Mouse (Mus musculus): ENCODE measurements around the gene Ggnbp2. TPM values are rescaled to one million over a fixed set of nuclear protein-coding genes. Genes with fewer than 3 reads are reported as not detected.

The Ggnbp2 gene
- polyA plus RNA-seq, 1 experiment, result 48.6 TPM

- Histone ChIP-seq H3K27ac (ENCODE audit: insufficient read depth, low read depth, low read length) (no peak overlapping the region), H3K4me1 (ENCODE audit: control insufficient read depth, insufficient read depth, low read length) (peaks cover 3% of the 10 kb centered on the region; the same call in 1 of the 2 replicates), H3K4me3 (ENCODE audit: insufficient read depth, low read depth, low read length) (no peak overlapping the region), H3K27me3 (replicated peaks; ENCODE audit: control insufficient read depth, insufficient read depth, low read length) (no peaks in the 10 kb centered on the region), H3K36me3 (ENCODE audit: control insufficient read depth, insufficient read depth, low read length) (peaks cover 2% of the 10 kb centered on the region; the same call in 1 of the 2 replicates)
- TF ChIP-seq CTCF (conservative IDR thresholded peaks at IDR 0.05; ENCODE audit: insufficient read depth, insufficient read length, low read depth, low read length) (no peak), POLR2A (IDR thresholded peaks at IDR 0.05; ENCODE audit: low read depth, low read length) (no peak)
- WGBS, result 86% methylated on average over 5 of the region's 5 CpGs
- DNase-seq, result no peak
Observed at GRCm38 (mm10) chr11:84914673-84915072, 44.1 kb upstream of the Ggnbp2 start.

DNA sequence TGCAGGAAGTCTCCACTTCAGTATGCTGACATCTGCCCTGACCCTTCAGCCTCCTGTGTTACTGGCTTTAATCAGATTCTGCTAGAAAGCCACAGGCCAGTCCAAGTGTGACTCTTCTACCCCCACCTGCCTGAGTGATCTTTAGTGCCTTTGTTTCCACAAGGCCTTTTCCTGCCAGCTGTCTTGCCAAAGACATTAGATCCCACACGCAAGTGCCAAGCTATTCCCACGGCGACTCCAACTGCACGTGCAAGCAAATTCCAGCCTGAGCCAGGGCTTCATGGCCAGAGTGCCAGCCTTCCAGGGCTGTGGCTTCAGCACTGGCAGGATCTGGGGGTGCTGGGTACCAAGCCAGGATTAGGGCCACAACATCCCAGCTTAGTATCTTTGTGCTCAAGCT lies 39.8 kb upstream of the Ggnbp2 start:
- no peak for DNase-seq
- Histone ChIP-seq H3K36me3 (ENCODE audit: control insufficient read depth, insufficient read depth, low read length) (peaks cover 7% of the 10 kb centered on the region; the same call in 1 of the 2 replicates), H3K27ac (ENCODE audit: insufficient read depth, low read depth, low read length) (no peak overlapping the region), H3K4me1 (ENCODE audit: control insufficient read depth, insufficient read depth, low read length) (no peaks in the 10 kb centered on the region), H3K27me3 (replicated peaks; ENCODE audit: control insufficient read depth, insufficient read depth, low read length) (no peaks in the 10 kb centered on the region), H3K4me3 (ENCODE audit: insufficient read depth, low read depth, low read length) (no peak overlapping the region)
- TF ChIP-seq CTCF (conservative IDR thresholded peaks at IDR 0.05; ENCODE audit: insufficient read depth, insufficient read length, low read depth, low read length), result no peak
- no peak for TF ChIP-seq POLR2A (IDR thresholded peaks at IDR 0.05; ENCODE audit: low read depth, low read length)
- 52% methylated on average over 4 of the region's 4 CpGs for WGBS

GRCm38 (mm10) chr11:84908480-84908879 lies 37.9 kb upstream of the Ggnbp2 start:
- Histone ChIP-seq H3K27me3 (replicated peaks; ENCODE audit: control insufficient read depth, insufficient read depth, low read length) (no peaks in the 10 kb centered on the region), H3K36me3 (ENCODE audit: control insufficient read depth, insufficient read depth, low read length) (peaks cover 8% of the 10 kb centered on the region), H3K4me1 (ENCODE audit: control insufficient read depth, insufficient read depth, low read length) (no peaks in the 10 kb centered on the region), H3K4me3 (ENCODE audit: insufficient read depth, low read depth, low read length) (no peak overlapping the region), H3K27ac (ENCODE audit: insufficient read depth, low read depth, low read length) (no peak overlapping the region)
- TF ChIP-seq CTCF (conservative IDR thresholded peaks at IDR 0.05; ENCODE audit: insufficient read depth, insufficient read length, low read depth, low read length) (no peak), POLR2A (IDR thresholded peaks at IDR 0.05; ENCODE audit: low read depth, low read length) (no peak)
- WGBS, result 93% methylated on average over 6 of the region's 6 CpGs
- no peak for DNase-seq

- H3K27me3 ChIP-seq (replicated peaks; ENCODE audit: control insufficient read depth, insufficient read depth, low read length), result no peaks in the 10 kb centered on the region
- WGBS, result 71% methylated on average over 3 of the region's 3 CpGs
- H3K4me1 ChIP-seq (ENCODE audit: control insufficient read depth, insufficient read depth, low read length), result no peaks in the 10 kb centered on the region
- peaks cover 10% of the 10 kb centered on the region for H3K36me3 ChIP-seq (ENCODE audit: control insufficient read depth, insufficient read depth, low read length)
- no peak for DNase-seq
- TF ChIP-seq CTCF (conservative IDR thresholded peaks at IDR 0.05; ENCODE audit: insufficient read depth, insufficient read length, low read depth, low read length), result no peak
- no peak for TF ChIP-seq POLR2A (IDR thresholded peaks at IDR 0.05; ENCODE audit: low read depth, low read length)
- H3K4me3 ChIP-seq (ENCODE audit: insufficient read depth, low read depth, low read length), result no peak overlapping the region
- H3K27ac ChIP-seq (ENCODE audit: insufficient read depth, low read depth, low read length), result no peak overlapping the region
Observed at GRCm38 (mm10) chr11:84907081-84907480, 36.5 kb upstream of the Ggnbp2 start.

- Histone ChIP-seq H3K36me3 (ENCODE audit: control insufficient read depth, insufficient read depth, low read length) (peaks cover 9% of the 10 kb centered on the region), H3K27ac (ENCODE audit: insufficient read depth, low read depth, low read length) (no peak overlapping the region), H3K4me1 (ENCODE audit: control insufficient read depth, insufficient read depth, low read length) (no peaks in the 10 kb centered on the region), H3K4me3 (ENCODE audit: insufficient read depth, low read depth, low read length) (no peak overlapping the region), H3K27me3 (replicated peaks; ENCODE audit: control insufficient read depth, insufficient read depth, low read length) (no peaks in the 10 kb centered on the region)
- no peak for TF ChIP-seq POLR2A (IDR thresholded peaks at IDR 0.05; ENCODE audit: low read depth, low read length)
- TF ChIP-seq CTCF (conservative IDR thresholded peaks at IDR 0.05; ENCODE audit: insufficient read depth, insufficient read length, low read depth, low read length), result no peak
- DNase-seq, result no peak
- 86% methylated on average over 9 of the region's 9 CpGs for WGBS
Observed at GRCm38 (mm10) chr11:84904597-84905144, 34.1 kb upstream of the Ggnbp2 start.

DNA sequence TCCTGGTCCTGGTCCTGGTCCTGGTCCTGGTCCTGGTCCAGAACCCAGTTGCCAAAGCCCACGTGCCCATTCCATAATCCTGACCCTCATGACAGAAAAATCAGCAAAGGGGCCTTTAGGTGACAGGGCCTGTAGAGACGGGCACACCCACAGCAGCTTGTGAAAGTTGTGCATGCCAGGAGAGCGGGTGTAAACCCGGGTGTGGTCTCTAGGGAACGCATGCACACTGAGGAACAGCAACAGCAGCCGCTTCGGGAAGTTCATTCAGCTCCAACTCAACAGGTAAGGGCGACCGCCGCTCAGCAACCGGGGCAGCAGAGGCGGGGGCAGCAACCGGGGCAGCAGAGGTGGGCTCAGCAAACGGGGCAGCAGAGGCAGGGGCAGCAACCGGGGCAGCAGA lies 22.5 kb upstream of the Ggnbp2 start:
- H3K27me3 ChIP-seq (replicated peaks; ENCODE audit: control insufficient read depth, insufficient read depth, low read length), result no peaks in the 10 kb centered on the region
- TF ChIP-seq CTCF (conservative IDR thresholded peaks at IDR 0.05; ENCODE audit: insufficient read depth, insufficient read length, low read depth, low read length) (no peak), POLR2A (IDR thresholded peaks at IDR 0.05; ENCODE audit: low read depth, low read length) (no peak)
- peaks cover 3% of the 10 kb centered on the region; the same call in 1 of the 2 replicates for H3K36me3 ChIP-seq (ENCODE audit: control insufficient read depth, insufficient read depth, low read length)
- no peak for DNase-seq
- H3K4me3 ChIP-seq (ENCODE audit: insufficient read depth, low read depth, low read length), result no peak overlapping the region
- 94% methylated on average over 15 of the region's 15 CpGs for WGBS
- no peaks in the 10 kb centered on the region for H3K4me1 ChIP-seq (ENCODE audit: control insufficient read depth, insufficient read depth, low read length)
- no peak overlapping the region for H3K27ac ChIP-seq (ENCODE audit: insufficient read depth, low read depth, low read length)

DNA sequence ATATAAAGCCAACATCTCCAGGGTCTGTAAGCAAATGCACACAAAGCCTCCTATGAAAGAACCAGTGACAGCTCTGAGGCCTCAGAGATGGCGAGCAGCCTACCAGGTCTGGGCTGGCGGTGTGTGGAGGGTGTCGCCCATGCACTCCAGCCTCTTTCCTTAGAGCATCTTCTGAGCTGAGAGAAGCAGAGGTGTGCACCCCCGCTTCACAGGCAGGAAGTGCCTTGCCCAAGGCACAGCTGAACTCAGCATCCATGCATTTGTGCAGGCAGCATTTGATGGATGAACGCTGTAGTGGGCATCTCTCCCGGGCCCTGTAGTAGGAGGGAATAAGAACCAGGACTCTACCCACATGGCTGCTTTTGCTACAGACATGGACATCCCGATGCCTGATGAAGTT lies 21.1 kb upstream of the Ggnbp2 start:
- Histone ChIP-seq H3K27me3 (replicated peaks; ENCODE audit: control insufficient read depth, insufficient read depth, low read length) (no peaks in the 10 kb centered on the region), H3K4me1 (ENCODE audit: control insufficient read depth, insufficient read depth, low read length) (no peaks in the 10 kb centered on the region), H3K27ac (ENCODE audit: insufficient read depth, low read depth, low read length) (no peak overlapping the region), H3K36me3 (ENCODE audit: control insufficient read depth, insufficient read depth, low read length) (peaks cover 4% of the 10 kb centered on the region; the same call in 1 of the 2 replicates), H3K4me3 (ENCODE audit: insufficient read depth, low read depth, low read length) (no peak overlapping the region)
- 92% methylated on average over 7 of the region's 7 CpGs for WGBS
- TF ChIP-seq POLR2A (IDR thresholded peaks at IDR 0.05; ENCODE audit: low read depth, low read length) (no peak), CTCF (conservative IDR thresholded peaks at IDR 0.05; ENCODE audit: insufficient read depth, insufficient read length, low read depth, low read length) (no peak)
- DNase-seq, result no peak

All from kidney, adult 2 months (tissue).